Mouse (Mus musculus) CD4-positive naive resting alpha-beta T cell, adult 76 days (primary cell): ENCODE results near the gene Npm1. TPM values are rescaled to one million over a fixed set of nuclear protein-coding genes. Genes with fewer than 3 reads are reported as not detected.

Experiments used
- total RNA-seq: library from RNA; stranded (reverse); gene quantifications from one replicate; pipeline ENCODE4 v1.2.4, GENCODE M21; 2023

The Npm1 gene
- total RNA-seq: 804 TPM

DNA sequence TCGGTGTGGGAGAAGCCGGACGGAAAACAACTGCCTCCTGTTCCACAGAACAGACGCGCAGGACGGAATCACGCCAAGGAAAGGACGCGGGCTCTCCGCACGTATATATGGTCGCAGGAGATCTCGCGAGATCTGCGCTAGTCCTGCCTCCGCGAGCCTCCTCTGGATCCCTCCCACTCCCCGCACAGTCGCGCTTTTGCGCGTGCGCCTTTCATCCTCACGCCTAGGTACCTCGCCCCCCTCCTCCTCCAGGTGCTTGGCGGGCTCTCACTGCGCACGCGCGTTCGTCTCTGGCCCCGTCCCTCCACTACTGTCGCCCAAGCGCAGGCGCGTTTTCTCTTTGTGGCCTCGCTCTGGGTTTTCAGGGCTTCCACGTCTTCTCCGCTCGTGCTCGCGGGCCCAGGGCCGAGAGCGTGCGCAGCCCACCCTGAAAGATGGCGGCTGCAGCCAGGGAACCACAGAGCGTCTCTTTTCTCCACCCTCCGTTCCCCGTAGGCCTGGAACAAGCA lies at the start of gene Npm1:
Gene Npm1 (minus strand): TSS at position 209 of the 509 bp plus-strand sequence.

GRCm38 (mm10) chr11:33203383-33204328 lies 40.6 kb upstream of the Npm1 start, which contains the start of gene Tlx3:
Gene Tlx3, minus strand, starts transcription at chr11:33203589.

GRCm38 (mm10) chr11:33147171-33147571 lies 15.8 kb downstream of the Npm1 start, which contains the start of gene Fgf18:
Gene Fgf18, minus strand, starts transcription at chr11:33147400.

Other genes with a start within 250 kb of the Npm1 start
- not detected for gene Fgf18, start 15.8 kb downstream of the Npm1 start, total RNA-seq
- gene Tlx3, start 40.4 kb upstream of the Npm1 start, total RNA-seq: not detected
- not detected for gene Gm12117, start 113.5 kb upstream of the Npm1 start, total RNA-seq